Mouse (Mus musculus) limb, embryonic 10.5 days (tissue): Measurements from ENCODE around the gene Trim29. TPM values are rescaled to one million over a fixed set of nuclear protein-coding genes. Genes with fewer than 3 reads are reported as not detected.

Experiments
- DNase-seq: peaks from one replicate; pipeline ENCODE4 v3.0.0-alpha.2; 2017; ENCODE audit warnings: low spot score
- H3K27ac ChIP-seq: fragments of 300-500 bp; sonication (generic); 2 replicates; pipeline ENCODE4 v1.5.1; 2016; ENCODE audit warnings: mild to moderate bottlenecking
- H3K27me3 ChIP-seq: fragments of 300-500 bp; sonication (generic); 2 replicates; pipeline ENCODE4 v1.6.1; 2016; ENCODE audit warnings: low read depth, mild to moderate bottlenecking; ENCODE audit not compliant: poor library complexity, severe bottlenecking
- H3K36me3 ChIP-seq: fragments of 300-500 bp; sonication (generic); 2 replicates; pipeline ENCODE4 v1.6.1; 2016; ENCODE audit warnings: mild to moderate bottlenecking, moderate library complexity
- H3K4me1 ChIP-seq: fragments of 300-500 bp; sonication (generic); 2 replicates; pipeline ENCODE4 v1.6.1; 2016
- H3K4me3 ChIP-seq: fragments of 300-500 bp; sonication (generic); 2 replicates; pipeline ENCODE4 v1.5.1; 2016; ENCODE audit warnings: mild to moderate bottlenecking, moderate library complexity
- H3K9me3 ChIP-seq: fragments of 300-500 bp; sonication (generic); replicated peaks from 2 replicates; pipeline ENCODE4 v1.6.1; 2016; ENCODE audit warnings: mild to moderate bottlenecking
- WGBS: fragments of 180-500 bp; shearing (Covaris S2); methylation state at CpG from one replicate; pipeline ENCODE4 v1.1.7; 2016; 5-methylcytosine and 5-hydroxymethylcytosine counted together
- polyA plus RNA-seq: library from polyadenylated mRNA; unstranded; fragments of >200 nt; fragmentation: Nextera tagmentation; extraction: Ambion mirVana; gene quantifications from 2 replicates; pipeline ENCODE4 v1.2.1, GENCODE M21; 2016

Gene Trim29
- polyA plus RNA-seq, 1 experiment from 2014 or later, result 5.8 TPM

- Histone ChIP-seq H3K9me3 (no peaks in the 10 kb centered on the region), H3K4me1 (peaks cover 25% of the 10 kb centered on the region), H3K36me3 (no peaks in the 10 kb centered on the region), H3K27me3 (peaks cover 10% of the 10 kb centered on the region; the same call in 1 of the 2 replicates), H3K4me3 (no peak overlapping the region), H3K27ac (peak overlapping the region; percentile 69)
- 10% methylated on average over 6 of the region's 6 CpGs for WGBS
- DNase-seq, result peak; percentile 92
Measured at GRCm38 (mm10) chr9:43284284-43284683, 26.4 kb upstream of the Trim29 start.

- WGBS, result 92% methylated on average over 4 of the region's 4 CpGs
- H3K27ac ChIP-seq, result 0 out of 2 replicates have a peak overlapping the region, but pooled peaks have one; percentile 2
- no peak overlapping the region for H3K4me3 ChIP-seq
- no peaks in the 10 kb centered on the region for H3K9me3 ChIP-seq
- H3K4me1 ChIP-seq, result peaks cover 25% of the 10 kb centered on the region
- no peaks in the 10 kb centered on the region for H3K36me3 ChIP-seq
- no peak for DNase-seq
- H3K27me3 ChIP-seq, result peaks cover 10% of the 10 kb centered on the region; the same call in 1 of the 2 replicates
Measured at GRCm38 (mm10) chr9:43285281-43285680, 25.4 kb upstream of the Trim29 start.

- Histone ChIP-seq H3K4me1 (peaks cover 16% of the 10 kb centered on the region), H3K27ac (peak overlapping the region; percentile 85), H3K27me3 (peaks cover 10% of the 10 kb centered on the region; the same call in 1 of the 2 replicates), H3K9me3 (no peaks in the 10 kb centered on the region), H3K36me3 (no peaks in the 10 kb centered on the region), H3K4me3 (peak overlapping the region; percentile 40)
- peak; percentile 96 for DNase-seq
- WGBS, result under 1% methylated on average over 20 of the region's 20 CpGs
Measured at GRCm38 (mm10) chr9:43286870-43287269, 23.8 kb upstream of the Trim29 start.

- 89% methylated on average over 6 of the region's 6 CpGs for WGBS
- DNase-seq, result no peak
Measured at GRCm38 (mm10) chr9:43293058-43293457, 17.6 kb upstream of the Trim29 start.

GRCm38 (mm10) chr9:43300394-43300793, 10.3 kb upstream of the Trim29 start:
- Histone ChIP-seq H3K4me3 (no peak overlapping the region), H3K36me3 (no peaks in the 10 kb centered on the region), H3K27ac (no peak overlapping the region), H3K9me3 (no peaks in the 10 kb centered on the region), H3K4me1 (peaks cover 4% of the 10 kb centered on the region; the same call in 1 of the 2 replicates), H3K27me3 (0 out of 2 replicates have a peak, but pooled peaks cover 7% of the 10 kb centered on the region)
- DNase-seq, result no peak
- 79% methylated on average over 10 of the region's 10 CpGs for WGBS

More at GRCm38 (mm10) chr9:43293058-43293457, 17.6 kb upstream of the Trim29 start:
- Histone ChIP-seq H3K9me3 (no peaks in the 10 kb centered on the region), H3K27ac (no peak overlapping the region), H3K4me1 (no peaks in the 10 kb centered on the region), H3K4me3 (no peak overlapping the region), H3K36me3 (no peaks in the 10 kb centered on the region), H3K27me3 (no peaks in the 10 kb centered on the region)

GRCm38 (mm10) chr9:43302989-43303388, 7.7 kb upstream of the Trim29 start:
- H3K36me3 ChIP-seq, result no peaks in the 10 kb centered on the region
- H3K4me3 ChIP-seq, result no peak overlapping the region
- H3K27me3 ChIP-seq, result 0 out of 2 replicates have a peak, but pooled peaks cover 7% of the 10 kb centered on the region
- 77% methylated on average over 4 of the region's 4 CpGs for WGBS
- peaks cover 9% of the 10 kb centered on the region for H3K4me1 ChIP-seq
- no peak overlapping the region for H3K27ac ChIP-seq
- H3K9me3 ChIP-seq, result no peaks in the 10 kb centered on the region
- no peak for DNase-seq

GRCm38 (mm10) chr9:43305882-43306281, 4.8 kb upstream of the Trim29 start:
- H3K36me3 ChIP-seq, result no peaks in the 10 kb centered on the region
- H3K9me3 ChIP-seq, result no peaks in the 10 kb centered on the region
- 59% methylated on average over 6 of the region's 6 CpGs for WGBS
- H3K27me3 ChIP-seq, result peaks cover 13% of the 10 kb centered on the region; the same call in 1 of the 2 replicates
- no peak overlapping the region for H3K27ac ChIP-seq
- DNase-seq, result no peak
- no peak overlapping the region for H3K4me3 ChIP-seq
- H3K4me1 ChIP-seq, result peaks cover 9% of the 10 kb centered on the region

- Histone ChIP-seq H3K4me1 (peaks cover 13% of the 10 kb centered on the region), H3K36me3 (no peaks in the 10 kb centered on the region), H3K27me3 (peaks cover 17% of the 10 kb centered on the region), H3K27ac (no peak overlapping the region), H3K4me3 (no peak overlapping the region), H3K9me3 (no peaks in the 10 kb centered on the region)
- no peak for DNase-seq
- 90% methylated on average over 6 of the region's 6 CpGs for WGBS
Measured at GRCm38 (mm10) chr9:43309087-43309872, 1.4 kb upstream of the Trim29 start.

GRCm38 (mm10) chr9:43312190-43312589, 1.5 kb downstream of the Trim29 start:
- no peak for DNase-seq
- Histone ChIP-seq H3K4me3 (no peak overlapping the region), H3K27me3 (peaks cover 20% of the 10 kb centered on the region), H3K4me1 (peaks cover 12% of the 10 kb centered on the region), H3K36me3 (no peaks in the 10 kb centered on the region), H3K27ac (0 out of 2 replicates have a peak overlapping the region, but pooled peaks have one; percentile 38), H3K9me3 (no peaks in the 10 kb centered on the region)
- WGBS, result 84% methylated on average over 7 of the region's 7 CpGs

GRCm38 (mm10) chr9:43313805-43314204, 3.2 kb downstream of the Trim29 start:
- Histone ChIP-seq H3K36me3 (no peaks in the 10 kb centered on the region), H3K4me3 (no peak overlapping the region), H3K27me3 (peaks cover 20% of the 10 kb centered on the region), H3K27ac (no peak overlapping the region), H3K4me1 (peaks cover 12% of the 10 kb centered on the region), H3K9me3 (no peaks in the 10 kb centered on the region)
- WGBS, result 77% methylated on average over 3 of the region's 3 CpGs
- DNase-seq, result no peak

GRCm38 (mm10) chr9:43315320-43315950, 4.8 kb downstream of the Trim29 start:
- Histone ChIP-seq H3K9me3 (no peaks in the 10 kb centered on the region), H3K27me3 (peaks cover 12% of the 10 kb centered on the region), H3K4me1 (peaks cover 12% of the 10 kb centered on the region), H3K36me3 (no peaks in the 10 kb centered on the region), H3K27ac (peak overlapping the region; percentile 56; the same call in 1 of the 2 replicates), H3K4me3 (no peak overlapping the region)
- no peak for DNase-seq
- 76% methylated on average over 3 of the region's 3 CpGs for WGBS

GRCm38 (mm10) chr9:43316466-43316865, 5.8 kb downstream of the Trim29 start:
- peaks cover 3% of the 10 kb centered on the region; the same call in 1 of the 2 replicates for H3K27me3 ChIP-seq

GRCm38 (mm10) chr9:43318661-43319060, 8.0 kb downstream of the Trim29 start:
- no peak for DNase-seq
- Histone ChIP-seq H3K27ac (no peak overlapping the region), H3K36me3 (no peaks in the 10 kb centered on the region), H3K9me3 (no peaks in the 10 kb centered on the region), H3K4me1 (peaks cover 4% of the 10 kb centered on the region; the same call in 1 of the 2 replicates), H3K27me3 (0 out of 2 replicates have a peak, but pooled peaks cover 3% of the 10 kb centered on the region), H3K4me3 (no peak overlapping the region)
- 82% methylated on average over 10 of the region's 10 CpGs for WGBS

More at GRCm38 (mm10) chr9:43316466-43316865, 5.8 kb downstream of the Trim29 start:
- no peaks in the 10 kb centered on the region for H3K36me3 ChIP-seq
- H3K27ac ChIP-seq, result no peak overlapping the region; the same call in 1 of the 2 replicates
- no peaks in the 10 kb centered on the region for H3K9me3 ChIP-seq
- no peak overlapping the region for H3K4me3 ChIP-seq
- WGBS, result 93% methylated on average over 4 of the region's 4 CpGs
- H3K4me1 ChIP-seq, result peaks cover 6% of the 10 kb centered on the region
- no peak for DNase-seq
